Mouse (Mus musculus) heart, embryonic 11.5 days (tissue): ENCODE data around the gene Hspbap1. TPM values are rescaled to one million over a fixed set of nuclear protein-coding genes. Genes with fewer than 3 reads are reported as not detected.

Experiments used
- ATAC-seq: fragments of 200-750 bp; cut with Nextera tagmentation; replicated peaks from 2 replicates; pipeline ENCODE4 v1.8.0; 2017; ENCODE audit warnings: moderate library complexity; ENCODE audit not compliant: insufficient number of reproducible peaks, low FRiP score, low TSS enrichment
- H3K27ac ChIP-seq: fragments of 300-500 bp; sonication (generic); 2 replicates; pipeline ENCODE4 v1.5.1; 2014; ENCODE audit warnings: mild to moderate bottlenecking, low read depth, low read length
- H3K27me3 ChIP-seq: fragments of 300-500 bp; sonication (generic); 2 replicates; pipeline ENCODE4 v1.6.1; 2014; ENCODE audit warnings: mild to moderate bottlenecking, low read length, mixed read lengths; ENCODE audit not compliant: control insufficient read depth, insufficient read depth
- H3K36me3 ChIP-seq: fragments of 300-500 bp; sonication (generic); 2 replicates; pipeline ENCODE4 v1.6.1; 2014; ENCODE audit warnings: mild to moderate bottlenecking, low read length, moderate library complexity, mixed read lengths; ENCODE audit not compliant: control insufficient read depth, insufficient read depth
- H3K4me1 ChIP-seq: fragments of 300-500 bp; sonication (generic); 2 replicates; pipeline ENCODE4 v1.6.1; 2014; ENCODE audit warnings: low read length; ENCODE audit not compliant: control insufficient read depth, insufficient read depth
- H3K4me2 ChIP-seq: fragments of 300-500 bp; sonication (generic); 2 replicates; pipeline ENCODE4 v1.6.1; 2014; ENCODE audit warnings: mild to moderate bottlenecking, moderate library complexity
- H3K4me3 ChIP-seq: fragments of 300-500 bp; sonication (generic); 2 replicates; pipeline ENCODE4 v1.5.1; 2014; ENCODE audit warnings: low read depth, low read length
- H3K9ac ChIP-seq: fragments of 300-500 bp; sonication (generic); 2 replicates; pipeline ENCODE4 v1.6.1; 2014; ENCODE audit warnings: mild to moderate bottlenecking, low read depth, low read length, moderate library complexity
- H3K9me3 ChIP-seq: fragments of 300-500 bp; sonication (generic); replicated peaks from 2 replicates; pipeline ENCODE4 v1.6.1; 2016; ENCODE audit warnings: low read length; ENCODE audit not compliant: control insufficient read depth
- WGBS: fragments of 180-500 bp; shearing (Covaris S2); extraction: QIAGEN DNeasy Blood & Tissue Kit; methylation state at CpG from one replicate; pipeline ENCODE4 v1.1.7; 2014; ENCODE audit not compliant: insufficient replicate concordance; 5-methylcytosine and 5-hydroxymethylcytosine counted together
- polyA plus RNA-seq: library from polyadenylated mRNA; unstranded; fragments of >200 nt; fragmentation: Nextera tagmentation; extraction: Ambion mirVana; gene quantifications from 2 replicates; pipeline ENCODE4 v1.2.1, GENCODE M21; 2014

Gene Hspbap1
- polyA plus RNA-seq, 1 experiment from 2014 or later = 13.3 TPM

DNA sequence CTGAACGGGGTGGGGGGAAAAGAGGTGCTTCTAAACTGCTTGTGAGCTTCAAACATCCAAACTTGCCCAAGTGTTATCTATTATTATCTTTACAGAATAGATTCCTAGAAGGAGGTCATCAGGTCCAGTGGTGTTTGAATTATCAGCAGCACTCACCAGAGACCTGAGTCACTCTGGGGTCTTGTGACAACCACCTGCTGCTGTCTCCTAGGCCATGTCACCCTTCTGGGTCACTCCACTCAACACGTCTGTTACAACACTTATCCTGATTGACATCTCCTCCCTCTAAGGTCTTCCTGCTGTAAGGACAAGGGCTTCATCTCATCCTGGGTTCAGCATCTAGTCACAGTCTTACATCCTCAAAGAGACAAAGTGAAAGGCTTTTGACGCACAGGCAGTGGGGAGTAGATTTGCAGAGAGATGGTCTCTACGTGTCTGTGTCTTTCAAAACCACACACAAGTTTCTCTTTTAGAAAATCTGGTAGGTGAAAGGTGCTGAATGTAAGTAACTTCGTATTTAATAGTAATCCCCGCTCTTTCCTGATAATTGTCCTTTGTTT is 21.9 kb downstream of the Hspbap1 start:
- Histone ChIP-seq H3K4me3 (no peak overlapping the region), H3K4me1 (peaks cover 9% of the 10 kb centered on the region), H3K36me3 (no peaks in the 10 kb centered on the region), H3K27ac (no peak overlapping the region), H3K9ac (no peak overlapping the region), H3K27me3 (no peaks in the 10 kb centered on the region), H3K4me2 (no peak overlapping the region), H3K9me3 (no peaks in the 10 kb centered on the region)
- ATAC-seq = no peak
- WGBS = 68% methylated on average over 6 of the region's 6 CpGs

DNA sequence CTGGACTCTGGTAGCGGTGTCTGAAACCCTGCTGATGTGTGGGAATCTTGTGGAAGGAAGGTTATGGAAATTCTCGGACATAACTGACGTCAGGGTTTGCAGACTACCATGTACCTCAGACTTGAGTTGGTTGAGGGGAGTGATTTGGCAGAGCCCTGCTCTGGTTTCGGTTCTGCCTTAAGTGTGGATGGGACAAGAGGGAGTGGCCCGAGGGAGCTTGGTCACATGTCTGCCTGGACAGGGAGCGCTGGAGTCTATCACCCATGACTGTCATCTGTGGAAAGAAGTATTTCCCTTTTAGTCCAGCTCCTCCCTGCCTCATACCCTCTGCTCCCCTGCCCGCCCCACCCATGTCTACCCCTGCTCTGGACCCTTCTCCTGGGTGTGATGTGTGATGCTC is 32.0 kb downstream of the Hspbap1 start:
- 69% methylated on average over 7 of the region's 7 CpGs for WGBS
- ATAC-seq = no peak
- Histone ChIP-seq H3K36me3 (peaks cover 9% of the 10 kb centered on the region), H3K4me3 (no peak overlapping the region), H3K9me3 (no peaks in the 10 kb centered on the region; the same call in 1 of the 2 replicates), H3K4me1 (no peaks in the 10 kb centered on the region; the same call in 1 of the 2 replicates), H3K27ac (no peak overlapping the region), H3K4me2 (no peak overlapping the region), H3K27me3 (no peaks in the 10 kb centered on the region), H3K9ac (no peak overlapping the region)

DNA sequence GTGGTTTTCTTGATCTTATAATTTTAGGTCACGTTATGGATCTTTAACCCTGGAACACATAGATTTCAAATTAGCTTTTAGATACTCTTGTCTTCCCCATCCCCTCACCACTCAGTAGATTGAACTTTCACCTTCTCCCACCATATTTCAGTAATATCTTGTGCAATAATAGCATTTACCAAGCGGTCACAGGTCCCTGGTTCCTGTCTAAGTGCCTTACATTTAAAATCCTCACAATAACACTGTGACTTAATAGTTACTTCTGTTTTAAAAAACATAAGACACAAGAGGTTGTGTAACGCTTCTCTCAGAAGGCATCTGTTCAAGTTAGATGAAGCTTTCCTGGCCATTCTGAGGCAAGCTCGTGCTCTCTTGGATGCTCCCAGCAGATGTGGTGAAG is 33.5 kb downstream of the Hspbap1 start:
- no peaks in the 10 kb centered on the region; the same call in 1 of the 2 replicates for H3K9me3 ChIP-seq
- H3K4me2 ChIP-seq = no peak overlapping the region
- no peak overlapping the region for H3K9ac ChIP-seq
- no peak overlapping the region for H3K27ac ChIP-seq
- 84% methylated on average over 4 of the region's 4 CpGs for WGBS
- peaks cover 9% of the 10 kb centered on the region for H3K36me3 ChIP-seq
- H3K4me1 ChIP-seq = no peaks in the 10 kb centered on the region; the same call in 1 of the 2 replicates
- ATAC-seq = no peak
- H3K27me3 ChIP-seq = no peaks in the 10 kb centered on the region
- H3K4me3 ChIP-seq = no peak overlapping the region

DNA sequence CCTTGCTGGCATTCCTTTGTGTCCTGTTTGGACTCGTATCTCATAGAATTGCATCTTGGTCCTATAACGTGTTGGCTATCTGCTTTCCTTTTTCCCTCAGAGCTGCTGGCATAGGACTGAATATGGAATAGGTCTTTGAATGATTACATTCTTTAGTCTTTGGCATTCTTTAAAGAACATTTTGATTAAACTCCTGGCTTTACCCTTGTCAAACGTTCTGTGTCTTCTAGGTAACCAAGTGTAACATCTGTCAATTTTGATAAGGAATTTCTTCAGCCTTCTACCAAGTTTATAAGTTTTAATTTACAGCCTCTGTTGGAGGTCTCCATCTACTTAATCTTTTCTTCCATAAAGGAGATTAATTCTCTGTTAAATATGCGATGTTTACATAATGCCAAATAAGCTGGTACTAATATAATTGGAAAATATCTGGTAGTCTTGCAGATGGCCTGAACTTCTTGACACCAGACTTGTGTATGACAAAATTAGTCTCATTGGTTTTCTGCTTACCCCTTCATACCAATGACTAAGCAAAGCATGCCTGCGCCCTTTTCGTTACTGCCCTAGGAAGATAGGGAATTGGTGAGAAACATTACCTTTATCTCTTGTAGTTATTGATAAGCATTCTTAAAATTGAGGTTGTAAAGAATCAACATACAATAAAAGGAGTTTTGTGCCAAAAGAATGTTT is 36.9 kb downstream of the Hspbap1 start:
- peak overlapping the region; percentile 1; the same call in 1 of the 2 replicates for H3K27ac ChIP-seq
- WGBS = 76% methylated on average over 6 of the region's 6 CpGs
- H3K9me3 ChIP-seq = no peaks in the 10 kb centered on the region
- no peak for ATAC-seq
- no peaks in the 10 kb centered on the region; the same call in 1 of the 2 replicates for H3K36me3 ChIP-seq
- H3K9ac ChIP-seq = no peak overlapping the region
- H3K4me1 ChIP-seq = no peaks in the 10 kb centered on the region; the same call in 1 of the 2 replicates
- no peaks in the 10 kb centered on the region for H3K27me3 ChIP-seq
- H3K4me3 ChIP-seq = no peak overlapping the region
- no peak overlapping the region for H3K4me2 ChIP-seq

DNA sequence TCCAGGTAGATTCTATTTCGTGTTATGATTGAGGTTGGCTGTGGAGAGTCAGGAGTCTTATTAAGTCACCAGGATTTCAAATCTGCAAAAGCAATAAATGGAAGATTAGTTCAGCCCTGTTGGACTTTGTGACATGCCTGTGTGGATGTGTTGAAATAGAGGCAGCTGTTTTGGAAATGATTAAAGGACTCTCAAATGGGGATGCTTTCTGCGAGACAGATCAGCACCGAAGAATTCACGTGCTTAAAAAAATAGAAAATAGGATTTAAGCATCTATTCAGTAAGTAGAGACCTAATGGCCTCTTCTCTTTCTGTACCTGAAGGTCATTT is 37.5 kb downstream of the Hspbap1 start:
- 86% methylated on average over 4 of the region's 4 CpGs for WGBS
- Histone ChIP-seq H3K4me2 (no peak overlapping the region), H3K9me3 (no peaks in the 10 kb centered on the region), H3K9ac (no peak overlapping the region), H3K27me3 (no peaks in the 10 kb centered on the region), H3K4me1 (no peaks in the 10 kb centered on the region), H3K4me3 (no peak overlapping the region), H3K27ac (no peak overlapping the region), H3K36me3 (no peaks in the 10 kb centered on the region; the same call in 1 of the 2 replicates)
- no peak for ATAC-seq

DNA sequence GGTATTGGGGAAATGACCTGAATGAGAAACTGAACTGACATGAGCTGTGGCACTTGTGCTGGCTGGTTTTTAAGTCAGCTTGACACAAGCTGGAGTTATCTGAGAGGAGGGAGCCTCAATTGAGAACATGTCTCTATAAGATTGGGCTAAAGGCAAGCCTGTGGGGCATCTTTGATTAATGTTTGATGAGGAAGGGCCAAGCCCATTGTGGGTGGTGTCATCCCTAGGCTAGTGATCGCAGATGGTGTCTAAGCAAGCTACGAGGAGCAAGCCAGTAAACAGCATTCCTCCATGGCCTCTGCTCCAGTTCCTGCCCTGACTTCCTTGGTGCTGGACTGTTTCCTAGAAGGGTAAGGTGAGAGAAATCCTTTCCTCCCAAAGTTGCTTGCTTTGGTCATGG is 38.7 kb downstream of the Hspbap1 start:
- Histone ChIP-seq H3K4me2 (no peak overlapping the region), H3K4me3 (no peak overlapping the region)
- WGBS = 94% methylated on average over 2 of the region's 2 CpGs

DNA sequence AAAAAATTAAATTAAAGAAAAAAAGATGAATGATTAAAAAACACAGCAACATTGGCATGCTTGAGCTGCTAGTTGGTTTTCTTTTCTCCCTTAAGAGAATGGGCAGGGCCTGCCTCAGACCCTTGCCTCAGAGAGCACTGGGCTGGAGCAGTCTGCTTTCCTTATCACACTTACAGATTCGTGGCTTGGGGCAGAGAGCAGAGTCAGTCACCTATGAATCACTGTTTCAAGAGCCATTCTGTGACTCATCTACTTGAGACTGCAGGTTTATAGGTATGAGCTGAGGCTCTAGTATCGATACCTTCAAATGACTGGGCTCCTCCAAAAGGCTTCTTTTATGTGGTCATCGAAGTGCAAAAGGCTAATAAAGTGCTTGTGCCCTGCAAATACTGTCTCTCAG is 42.9 kb downstream of the Hspbap1 start:
- Histone ChIP-seq H3K27me3 (no peaks in the 10 kb centered on the region), H3K36me3 (no peaks in the 10 kb centered on the region), H3K9me3 (no peaks in the 10 kb centered on the region), H3K27ac (no peak overlapping the region), H3K4me1 (no peaks in the 10 kb centered on the region), H3K4me3 (no peak overlapping the region), H3K4me2 (no peak overlapping the region), H3K9ac (no peak overlapping the region)
- WGBS = 65% methylated on average over 3 of the region's 3 CpGs
- ATAC-seq = no peak

More for the DNA sequence above, 38.7 kb downstream of the Hspbap1 start:
- H3K9me3 ChIP-seq = no peaks in the 10 kb centered on the region
- ATAC-seq = no peak
- no peaks in the 10 kb centered on the region for H3K4me1 ChIP-seq
- H3K36me3 ChIP-seq = no peaks in the 10 kb centered on the region
- H3K27ac ChIP-seq = no peak overlapping the region
- H3K27me3 ChIP-seq = no peaks in the 10 kb centered on the region
- H3K9ac ChIP-seq = no peak overlapping the region

DNA sequence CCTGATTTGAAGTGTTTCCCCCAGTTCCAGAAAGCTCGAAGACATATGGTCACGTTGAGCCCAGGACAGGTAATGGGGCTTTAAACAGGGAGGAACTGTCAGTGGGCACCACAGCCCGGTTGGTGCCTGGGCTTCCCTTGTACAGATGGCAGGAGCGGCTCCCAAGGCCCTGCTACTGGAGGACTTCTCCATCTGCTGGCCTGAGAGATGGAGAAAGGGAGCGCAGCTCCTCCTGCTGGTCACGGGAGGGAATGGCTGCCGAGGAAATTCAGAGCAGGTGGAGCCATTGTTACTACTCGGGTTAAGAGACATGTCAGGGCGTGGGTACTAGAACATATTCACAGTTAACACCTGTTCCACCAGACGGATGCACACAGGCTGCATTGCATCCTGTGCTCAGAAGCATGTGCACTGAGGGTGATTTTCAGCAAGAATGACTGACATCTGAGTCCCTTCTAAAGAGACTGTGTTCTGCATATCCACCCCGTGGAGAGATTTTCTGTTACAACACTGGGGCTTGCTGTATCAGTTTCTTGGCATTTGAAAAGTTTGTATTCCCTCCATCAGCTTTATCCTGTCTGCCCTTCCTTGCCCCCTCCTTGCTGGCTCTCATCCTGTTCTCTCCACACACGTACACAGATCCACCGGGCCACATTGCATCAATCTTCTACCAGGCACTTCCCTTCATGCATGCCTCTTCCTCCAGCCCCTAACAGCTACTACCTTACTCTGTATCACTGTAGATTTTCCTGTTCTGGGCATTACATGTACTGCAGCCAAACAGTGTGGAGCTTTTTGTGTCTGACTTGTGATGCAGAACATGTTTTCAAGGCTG is 47.3 kb downstream of the Hspbap1 start:
- Histone ChIP-seq H3K9ac (no peak overlapping the region), H3K9me3 (no peaks in the 10 kb centered on the region), H3K4me3 (no peak overlapping the region), H3K27me3 (no peaks in the 10 kb centered on the region), H3K4me2 (no peak overlapping the region), H3K36me3 (no peaks in the 10 kb centered on the region), H3K4me1 (no peaks in the 10 kb centered on the region), H3K27ac (no peak overlapping the region)
- 40% methylated on average over 13 of the region's 13 CpGs for WGBS
- ATAC-seq = no peak; the same call in 1 of the 2 replicates
